Mouse (Mus musculus) cerebellum, adult (tissue): ENCODE data around the gene Lgi1.

Experiments used
- ATAC-seq: cut with Nextera tagmentation; 2 replicates; pipeline ENCODE4 v1.9.2; 2017; ENCODE audit warnings: mild to moderate bottlenecking, moderate library complexity, mixed read lengths; ENCODE audit not compliant: insufficient number of reproducible peaks, low FRiP score, low TSS enrichment

Gene Lgi1

DNA sequence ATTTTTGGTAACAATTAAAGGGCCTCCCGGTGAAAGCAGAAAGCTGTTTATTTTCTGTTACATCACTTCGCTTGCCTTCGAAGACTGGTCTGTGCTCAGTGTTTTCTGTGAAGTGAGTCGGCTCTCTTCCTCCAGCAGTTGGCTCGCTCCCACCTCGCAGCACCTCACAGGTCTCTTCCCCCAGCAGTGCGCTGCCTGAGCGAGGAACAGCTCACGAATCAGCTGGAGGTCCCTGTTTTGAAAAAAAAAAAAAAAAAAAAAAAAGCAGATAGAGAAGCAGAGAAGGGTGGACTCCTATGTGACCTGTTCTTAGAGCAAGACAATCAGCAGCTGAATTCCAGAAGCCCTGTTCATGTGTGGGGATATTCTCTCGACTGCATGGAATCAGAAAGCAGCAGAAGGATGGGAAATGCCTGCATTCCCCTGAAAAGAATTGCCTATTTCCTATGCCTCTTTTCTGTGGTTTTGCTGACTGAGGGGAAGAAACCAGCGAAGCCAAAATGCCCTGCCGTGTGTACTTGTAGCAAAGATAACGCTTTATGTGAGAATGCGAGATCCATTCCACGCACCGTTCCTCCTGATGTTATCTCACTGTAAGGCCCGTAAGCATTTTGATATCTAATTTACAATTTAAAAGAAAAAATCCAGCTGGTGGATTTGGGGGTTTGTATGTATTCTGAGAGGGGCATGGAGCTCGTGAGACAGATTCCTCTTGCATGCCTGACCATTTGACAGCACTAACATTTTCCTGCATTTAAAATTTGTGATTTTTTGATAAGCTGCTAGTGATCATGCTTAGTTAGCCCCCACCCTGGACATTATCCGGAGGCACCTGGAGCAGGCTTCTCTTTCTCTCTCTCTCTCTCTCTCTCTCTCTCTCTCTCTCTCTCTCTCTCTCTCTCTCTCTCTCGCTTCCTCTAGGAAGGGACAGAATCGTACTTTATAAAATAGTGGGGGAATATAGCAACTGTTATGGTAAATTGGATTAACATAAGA, at the start of gene Lgi1:
TSS of gene Lgi1 (plus strand) at position 32 of the 996 bp plus-strand sequence.
- peak; percentile 54; the same call in 1 of the 2 replicates for ATAC-seq

GRCm38 (mm10) chr19:38217696-38218095, 46.6 kb upstream of the Lgi1 start:
- ATAC-seq: no peak

DNA sequence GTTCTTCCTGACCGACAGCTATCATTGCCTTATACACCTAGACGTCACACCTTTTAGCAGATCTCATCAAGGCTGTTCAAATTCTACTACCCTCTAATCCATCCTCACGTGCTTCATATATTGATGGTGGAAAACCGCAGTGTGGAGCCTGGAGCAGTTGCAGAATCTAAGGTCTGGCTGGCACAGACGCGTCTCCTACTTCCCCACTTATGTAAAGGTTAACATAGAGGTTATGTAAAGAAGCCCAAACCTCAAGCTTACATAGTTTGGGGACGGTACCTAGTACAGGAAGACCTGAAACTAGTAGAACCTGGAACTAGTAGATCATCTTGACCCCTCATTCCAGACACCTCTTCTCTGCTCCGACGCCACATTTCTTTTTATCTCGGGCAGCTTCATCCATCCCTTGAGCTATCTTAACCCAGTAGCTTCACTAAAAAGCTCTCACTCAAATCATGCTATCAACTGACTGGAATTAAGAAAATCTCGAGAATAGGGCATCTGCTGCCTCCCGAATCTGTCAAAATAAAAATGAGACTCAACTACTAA, 40.9 kb upstream of the Lgi1 start:
- peak; percentile 5; the same call in 1 of the 2 replicates for ATAC-seq

GRCm38 (mm10) chr19:38223905-38224684, 40.2 kb upstream of the Lgi1 start, which contains the start of gene Fra10ac1:
TSS of gene Fra10ac1 (minus strand) at chr19:38224156.
- ATAC-seq: peak; percentile 92

- peak; percentile 53 for ATAC-seq
Measured at GRCm38 (mm10) chr19:38224685-38225060, 39.7 kb upstream of the Lgi1 start.

DNA sequence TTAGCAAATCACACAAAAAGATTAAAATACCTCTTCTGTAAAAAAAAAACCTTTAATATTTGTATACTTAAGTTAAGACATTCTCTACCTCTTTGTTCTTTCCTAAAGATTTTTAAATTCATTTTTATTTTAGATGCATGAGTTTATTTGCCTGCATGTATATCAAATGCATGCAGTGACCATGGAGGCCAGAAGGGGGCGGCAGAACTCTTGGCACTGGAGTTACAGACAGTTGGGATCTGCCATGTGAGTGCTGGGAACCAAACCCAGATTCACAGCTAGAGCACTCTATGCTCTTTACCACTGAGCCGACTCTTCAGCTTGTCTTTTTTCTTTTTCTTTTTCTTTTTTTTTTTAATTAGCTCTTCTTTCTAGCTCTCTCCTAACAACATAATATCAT, 35.6 kb upstream of the Lgi1 start:
- no peak for ATAC-seq

- no peak for ATAC-seq
Measured at GRCm38 (mm10) chr19:38232087-38232486, 32.2 kb upstream of the Lgi1 start.

DNA sequence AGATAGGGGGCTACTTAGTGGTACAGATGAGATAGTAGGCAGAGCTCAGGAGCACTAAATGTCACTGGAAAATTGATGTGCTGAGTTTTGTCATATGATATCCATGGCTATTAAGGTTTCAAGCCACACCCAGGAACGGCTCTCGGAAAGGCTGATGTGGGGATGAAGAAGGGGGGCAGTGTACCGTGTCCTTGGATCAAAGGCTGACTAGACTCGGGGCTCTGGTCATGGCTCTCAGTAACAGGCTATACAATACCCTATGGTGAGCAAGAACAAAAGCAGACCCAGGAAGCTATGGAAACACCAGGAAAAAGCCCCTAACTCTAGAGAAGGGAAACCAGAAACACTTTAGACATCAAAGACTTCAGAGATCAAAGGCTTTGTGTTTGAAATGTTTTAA, 31.8 kb upstream of the Lgi1 start:
- ATAC-seq: no peak

- ATAC-seq: no peak
Measured at GRCm38 (mm10) chr19:38236526-38236925, 27.8 kb upstream of the Lgi1 start.

- no peak; the same call in 1 of the 2 replicates for ATAC-seq
Measured at GRCm38 (mm10) chr19:38237834-38238212, 26.5 kb upstream of the Lgi1 start.

DNA sequence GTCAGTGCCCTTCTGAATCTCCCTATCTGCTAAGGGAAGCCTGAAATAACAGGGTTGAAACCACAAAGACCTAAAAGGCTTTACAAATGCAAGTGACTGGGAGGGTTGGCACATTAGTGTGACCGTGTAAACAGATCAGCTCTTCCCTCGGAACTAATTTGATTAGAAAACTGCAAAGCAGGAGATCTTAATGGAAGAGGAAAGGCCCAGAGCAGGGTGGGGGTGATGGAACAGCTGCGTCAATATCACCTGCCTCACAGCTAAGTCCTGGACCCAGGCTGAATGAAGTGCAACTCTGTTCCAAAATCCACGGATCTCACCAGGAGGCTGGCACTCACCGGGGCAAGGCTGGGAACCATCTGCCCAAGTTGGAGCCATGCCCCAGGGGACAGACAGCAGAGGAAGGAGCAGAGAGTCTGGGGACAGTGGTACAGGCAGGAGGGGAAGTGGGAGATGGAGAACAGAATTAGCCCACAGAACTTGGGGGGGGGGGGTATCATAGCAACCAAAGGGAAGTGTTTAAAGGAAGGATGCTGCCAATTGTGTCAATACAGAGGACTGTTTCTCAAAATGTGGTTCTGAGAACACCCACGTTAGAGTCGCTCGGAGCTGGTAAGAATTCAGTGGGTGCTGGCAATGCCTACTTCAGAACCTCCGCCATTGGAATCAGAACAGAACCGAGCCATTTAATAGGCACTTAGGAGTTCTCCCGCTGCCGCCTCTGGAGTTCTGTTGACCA, 26.0 kb upstream of the Lgi1 start:
- peak; percentile 91 for ATAC-seq

- no peak for ATAC-seq
Measured at GRCm38 (mm10) chr19:38242314-38242852, 22.0 kb upstream of the Lgi1 start.

GRCm38 (mm10) chr19:38244748-38245147, 19.6 kb upstream of the Lgi1 start:
- ATAC-seq: no peak

DNA sequence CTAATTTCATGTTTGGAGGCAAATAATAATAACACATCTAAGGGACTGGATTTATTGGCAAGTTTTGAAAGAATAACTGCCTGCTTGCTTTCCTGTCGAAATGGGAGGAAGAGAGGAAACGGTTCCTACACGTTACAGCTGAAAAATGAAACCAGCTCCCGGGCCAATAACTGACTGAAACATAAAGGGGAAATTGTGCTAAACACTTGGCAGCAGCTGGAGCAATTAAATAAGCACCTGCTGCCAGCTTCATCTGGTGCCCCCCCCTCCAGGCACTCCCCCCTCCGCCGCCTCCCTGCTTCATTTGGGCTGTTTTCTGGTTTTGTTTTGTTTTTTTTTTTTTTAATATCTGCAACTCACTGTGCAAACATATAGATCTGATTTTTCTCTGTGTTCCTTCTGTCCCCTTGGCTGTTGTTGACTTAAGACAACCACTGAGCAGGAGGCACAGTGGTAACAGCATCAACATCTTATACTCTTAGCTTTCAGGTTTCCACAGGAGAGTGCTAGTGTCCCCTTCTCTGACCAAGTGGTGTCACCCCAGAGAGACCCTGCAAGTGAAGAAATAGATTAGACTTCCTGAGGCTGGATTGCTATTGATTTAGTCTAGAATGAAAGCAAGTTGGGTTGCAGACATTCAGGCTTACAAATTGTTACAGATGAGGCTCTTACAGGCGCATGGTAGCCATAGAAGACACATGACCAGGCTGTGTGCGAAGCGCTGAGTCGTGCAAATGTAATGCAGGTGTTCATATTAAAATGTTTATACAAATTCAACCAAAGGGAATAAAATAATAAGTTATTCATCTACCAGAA, 18.8 kb upstream of the Lgi1 start:
- ATAC-seq: no peak

- no peak for ATAC-seq
Measured at GRCm38 (mm10) chr19:38246177-38246622, 18.1 kb upstream of the Lgi1 start.

- no peak for ATAC-seq
Measured at GRCm38 (mm10) chr19:38249627-38250026, 14.7 kb upstream of the Lgi1 start.

DNA sequence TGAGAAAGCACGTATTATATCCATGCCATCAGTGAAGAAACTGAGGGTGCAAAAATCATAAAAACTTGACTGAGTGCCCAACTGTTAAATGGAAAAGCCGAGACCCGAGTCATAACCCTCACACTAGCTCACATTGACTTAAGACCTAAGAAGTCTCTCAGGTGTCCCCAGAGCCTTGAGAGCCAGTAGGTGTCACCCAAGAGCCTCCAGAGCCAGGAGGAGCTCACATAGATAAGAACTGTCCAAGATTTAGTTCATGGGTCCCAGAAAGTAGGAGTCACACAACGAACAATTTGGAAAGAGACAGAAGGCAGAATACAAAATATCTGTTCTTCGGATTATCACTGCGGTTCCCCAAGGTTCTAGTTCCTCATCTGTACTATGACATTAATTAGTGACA, 10.5 kb upstream of the Lgi1 start:
- peak; percentile 82 for ATAC-seq

- peak; percentile 82 for ATAC-seq
Measured at GRCm38 (mm10) chr19:38258651-38259065, 5.7 kb upstream of the Lgi1 start.

- ATAC-seq: no peak
Measured at GRCm38 (mm10) chr19:38259436-38259835, 4.9 kb upstream of the Lgi1 start.
